Mouse (Mus musculus): ENCODE results near the gene Rxra. TPM values are rescaled to one million over a fixed set of nuclear protein-coding genes. Genes with fewer than 3 reads are reported as not detected.

Rxra gene
- polyA plus RNA-seq, 1 experiment: 14.1 TPM

DNA sequence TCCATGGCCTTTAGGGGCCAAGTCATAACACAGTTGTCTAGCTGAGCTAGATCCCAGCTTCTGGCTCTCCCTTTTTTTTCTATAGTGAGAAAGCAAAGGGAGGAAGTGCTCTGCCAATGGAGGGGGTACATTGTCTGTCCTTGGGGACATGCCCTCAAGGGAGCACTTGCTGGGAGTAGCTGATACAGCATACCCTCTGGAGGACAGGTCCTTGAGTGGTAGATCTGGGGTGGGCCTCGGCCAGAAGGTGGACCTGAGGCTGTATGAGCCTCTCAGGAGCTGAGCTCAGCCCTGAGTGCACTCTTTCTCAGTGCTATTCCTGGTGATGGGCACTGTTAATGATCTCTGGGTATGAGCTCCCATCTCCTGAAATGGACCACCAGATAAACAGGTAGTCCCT lies 66.9 kb downstream of the Rxra start:
- peaks cover 1% of the 10 kb centered on the region for H3K79me3 ChIP-seq (ENCODE audit: low read depth)
- H3K79me2 ChIP-seq (ENCODE audit: control insufficient read depth, insufficient read depth): no peaks in the 10 kb centered on the region
- no peak for TF ChIP-seq USF1 (IDR thresholded peaks at IDR 0.05; ENCODE audit: low read depth)
- TF ChIP-seq CEBPB (IDR thresholded peaks at IDR 0.05; ENCODE audit: low read depth): no peak
- TF ChIP-seq MYOG (IDR thresholded peaks at IDR 0.05; ENCODE audit: control insufficient read depth, extremely low read depth, insufficient read length): no peak
- no peak for TF ChIP-seq MAX (IDR thresholded peaks at IDR 0.05)
- TF ChIP-seq FOSL1 (IDR thresholded peaks at IDR 0.05; ENCODE audit: insufficient read depth, low read length, poor library complexity, severe bottlenecking): no peak
- TF ChIP-seq CTCF (IDR thresholded peaks at IDR 0.05; ENCODE audit: control insufficient read depth, insufficient read depth, insufficient read length): no peak
- TF ChIP-seq MYOD1 (IDR thresholded peaks at IDR 0.05; ENCODE audit: control insufficient read depth, insufficient read length, low read depth): no peak
- no peak overlapping the region for H3K4me3 ChIP-seq (ENCODE audit: insufficient read depth, poor library complexity, severe bottlenecking)
- H3K36me3 ChIP-seq (ENCODE audit: control insufficient read depth, insufficient read depth): no peaks in the 10 kb centered on the region
- no peak overlapping the region for H3ac ChIP-seq (ENCODE audit: control insufficient read depth, insufficient read length, low read depth)
- no peaks in the 10 kb centered on the region for H3K27me3 ChIP-seq (ENCODE audit: control insufficient read depth, insufficient read depth, insufficient read length)

DNA sequence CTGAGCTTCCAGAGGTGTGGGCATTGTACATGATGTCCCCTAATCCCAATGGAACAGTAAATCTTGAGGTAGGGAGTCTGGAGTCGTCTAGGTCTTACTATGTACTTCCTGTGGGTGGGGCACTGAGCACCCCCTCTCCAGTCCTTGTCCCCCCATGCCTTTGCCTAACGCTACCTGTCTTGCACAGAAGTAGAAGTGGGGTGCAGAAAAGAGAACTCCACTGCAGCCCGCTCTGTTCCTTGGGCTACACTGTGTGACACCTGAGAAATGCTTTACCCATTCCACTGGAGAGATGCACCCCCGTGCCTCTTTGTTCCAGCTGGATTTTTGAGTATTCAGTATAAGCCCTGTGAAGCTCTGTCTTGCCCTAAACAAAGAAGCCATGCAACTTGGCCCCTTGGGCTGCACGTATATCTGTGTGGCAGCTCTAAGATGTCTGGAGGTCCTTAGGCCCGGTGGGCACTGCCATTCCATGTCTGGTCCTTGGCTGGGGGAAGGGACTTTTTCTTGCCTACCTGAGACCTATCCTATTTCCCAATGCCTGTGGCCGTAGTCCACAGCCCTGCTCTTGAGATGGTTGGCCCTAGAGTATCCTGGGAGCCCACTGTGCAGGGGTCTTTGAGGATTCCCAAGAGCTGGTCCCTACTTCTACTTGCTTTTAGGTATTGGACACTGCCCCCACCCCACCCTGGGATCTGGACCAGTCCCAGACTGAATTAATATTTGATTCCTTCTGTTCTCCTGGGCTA lies 67.8 kb downstream of the Rxra start:
- H3K36me3 ChIP-seq (ENCODE audit: control insufficient read depth, insufficient read depth): no peaks in the 10 kb centered on the region

DNA sequence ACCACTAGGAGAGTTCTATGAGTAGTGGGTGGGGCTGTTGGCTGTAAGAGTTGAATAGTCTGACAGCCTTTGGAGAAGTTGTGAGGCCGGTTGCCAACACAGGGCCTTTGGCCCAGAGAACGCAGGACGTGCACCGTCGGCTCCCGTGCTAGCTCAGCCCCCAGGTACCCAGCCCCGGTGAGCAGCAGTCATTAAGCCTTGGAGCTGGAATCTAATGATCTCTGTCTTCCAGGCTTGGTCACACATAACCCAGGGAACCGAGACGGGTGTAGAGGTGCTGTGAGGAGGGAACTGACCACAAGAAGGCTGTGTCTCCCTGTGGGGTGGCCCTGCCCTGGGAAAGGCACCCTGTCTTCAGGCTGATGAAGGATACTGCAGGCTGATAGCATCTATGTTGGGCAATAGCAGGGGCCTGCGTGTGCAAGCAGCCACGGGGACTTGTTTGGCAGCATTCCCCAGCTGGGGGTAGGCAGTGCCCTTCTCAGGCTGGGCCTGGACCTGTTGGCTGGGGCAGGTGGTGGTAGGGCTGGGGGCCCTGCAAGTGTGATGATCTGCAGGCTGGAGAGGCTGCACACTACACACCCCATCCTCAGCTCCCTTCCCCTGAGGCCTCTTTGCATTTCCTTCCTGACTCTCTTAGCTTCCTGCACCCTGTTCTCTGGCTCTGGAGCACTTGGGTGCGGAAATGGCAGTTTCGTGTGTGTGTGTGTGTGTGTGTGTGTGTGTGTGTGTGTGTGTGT lies 68.5 kb downstream of the Rxra start:
- TF ChIP-seq FOSL1 (IDR thresholded peaks at IDR 0.05; ENCODE audit: insufficient read depth, low read length, poor library complexity, severe bottlenecking): no peak
- TF ChIP-seq CEBPB (IDR thresholded peaks at IDR 0.05; ENCODE audit: low read depth): peak; percentile 9
- Histone ChIP-seq H3K79me2 (ENCODE audit: control insufficient read depth, insufficient read depth) (no peaks in the 10 kb centered on the region), H3K79me3 (ENCODE audit: low read depth) (peaks cover 1% of the 10 kb centered on the region), H3K27me3 (ENCODE audit: control insufficient read depth, insufficient read depth, insufficient read length) (no peaks in the 10 kb centered on the region), H3ac (ENCODE audit: control insufficient read depth, insufficient read length, low read depth) (no peak overlapping the region), H3K4me3 (ENCODE audit: insufficient read depth, poor library complexity, severe bottlenecking) (no peak overlapping the region), H3K36me3 (ENCODE audit: control insufficient read depth, insufficient read depth) (no peaks in the 10 kb centered on the region)

More for the DNA sequence above, 67.8 kb downstream of the Rxra start:
- TF ChIP-seq CEBPB (IDR thresholded peaks at IDR 0.05; ENCODE audit: low read depth) (no peak), USF1 (IDR thresholded peaks at IDR 0.05; ENCODE audit: low read depth) (no peak), FOSL1 (IDR thresholded peaks at IDR 0.05; ENCODE audit: insufficient read depth, low read length, poor library complexity, severe bottlenecking) (no peak), MYOG (IDR thresholded peaks at IDR 0.05; ENCODE audit: control insufficient read depth, extremely low read depth, insufficient read length) (no peak), MYOD1 (IDR thresholded peaks at IDR 0.05; ENCODE audit: control insufficient read depth, insufficient read length, low read depth) (no peak), CTCF (IDR thresholded peaks at IDR 0.05; ENCODE audit: control insufficient read depth, insufficient read depth, insufficient read length) (no peak), MAX (IDR thresholded peaks at IDR 0.05) (no peak)
- peaks cover 1% of the 10 kb centered on the region for H3K79me3 ChIP-seq (ENCODE audit: low read depth)
- no peak overlapping the region for H3K4me3 ChIP-seq (ENCODE audit: insufficient read depth, poor library complexity, severe bottlenecking)
- no peak overlapping the region for H3ac ChIP-seq (ENCODE audit: control insufficient read depth, insufficient read length, low read depth)
- H3K27me3 ChIP-seq (ENCODE audit: control insufficient read depth, insufficient read depth, insufficient read length): no peaks in the 10 kb centered on the region
- no peaks in the 10 kb centered on the region for H3K79me2 ChIP-seq (ENCODE audit: control insufficient read depth, insufficient read depth)

DNA sequence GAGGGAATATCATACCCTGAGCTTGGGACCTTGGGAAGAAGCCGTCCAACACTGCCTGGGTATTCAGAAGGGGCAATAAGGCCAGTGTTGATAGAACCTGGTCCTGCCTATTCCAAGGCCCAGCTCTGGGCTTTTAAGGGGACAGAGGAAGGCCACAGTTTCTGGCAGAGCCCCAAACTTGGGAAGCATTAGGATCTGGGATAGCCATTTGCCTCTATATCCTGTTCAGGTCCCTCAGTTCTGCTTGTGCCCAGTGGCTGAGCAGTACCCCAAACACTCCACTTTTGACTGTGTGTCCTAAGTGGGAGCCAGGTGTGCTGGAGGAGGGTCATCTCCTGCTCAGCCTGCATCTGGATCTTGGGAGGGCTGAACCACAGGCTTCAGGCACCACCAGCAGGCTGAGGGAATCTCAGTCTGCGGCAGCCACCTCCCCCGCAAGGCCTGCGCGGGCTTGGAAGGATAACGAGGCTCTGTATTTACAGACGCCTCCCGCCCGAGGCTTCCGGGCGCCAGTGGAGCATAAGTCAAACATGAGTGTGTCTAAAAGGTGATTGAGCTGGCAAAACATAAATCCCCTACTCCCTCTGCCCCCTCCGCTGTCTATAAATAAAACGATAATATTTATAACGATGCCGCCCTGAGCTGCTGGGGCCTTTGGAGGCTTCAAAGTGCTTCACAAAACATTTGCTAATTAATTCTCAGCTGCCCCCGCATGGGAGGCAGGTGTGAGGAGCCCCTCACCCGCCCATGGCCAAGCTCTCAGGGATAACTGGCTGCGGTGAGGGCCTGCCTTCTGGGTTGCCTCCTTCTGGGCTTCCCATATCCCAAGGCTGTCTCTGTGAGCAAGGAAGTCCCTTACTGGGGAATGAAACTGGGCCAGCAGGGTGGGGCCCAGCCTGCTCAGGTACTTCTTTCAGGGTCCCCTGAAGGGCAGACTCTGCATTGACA lies 69.7 kb downstream of the Rxra start:
- Histone ChIP-seq H3ac (ENCODE audit: control insufficient read depth, insufficient read length, low read depth) (no peak overlapping the region), H3K79me3 (ENCODE audit: low read depth) (peaks cover 1% of the 10 kb centered on the region), H3K36me3 (ENCODE audit: control insufficient read depth, insufficient read depth) (no peaks in the 10 kb centered on the region), H3K79me2 (ENCODE audit: control insufficient read depth, insufficient read depth) (no peaks in the 10 kb centered on the region), H3K4me3 (ENCODE audit: insufficient read depth, poor library complexity, severe bottlenecking) (no peak overlapping the region), H3K27me3 (ENCODE audit: control insufficient read depth, insufficient read depth, insufficient read length) (no peaks in the 10 kb centered on the region)
- no peak for TF ChIP-seq FOSL1 (IDR thresholded peaks at IDR 0.05; ENCODE audit: insufficient read depth, low read length, poor library complexity, severe bottlenecking)
- TF ChIP-seq MYOD1 (IDR thresholded peaks at IDR 0.05; ENCODE audit: control insufficient read depth, insufficient read length, low read depth): no peak
- TF ChIP-seq MAX (IDR thresholded peaks at IDR 0.05): no peak
- no peak for TF ChIP-seq MYOG (IDR thresholded peaks at IDR 0.05; ENCODE audit: control insufficient read depth, extremely low read depth, insufficient read length)
- TF ChIP-seq USF1 (IDR thresholded peaks at IDR 0.05; ENCODE audit: low read depth): no peak
- TF ChIP-seq CEBPB (IDR thresholded peaks at IDR 0.05; ENCODE audit: low read depth): no peak

DNA sequence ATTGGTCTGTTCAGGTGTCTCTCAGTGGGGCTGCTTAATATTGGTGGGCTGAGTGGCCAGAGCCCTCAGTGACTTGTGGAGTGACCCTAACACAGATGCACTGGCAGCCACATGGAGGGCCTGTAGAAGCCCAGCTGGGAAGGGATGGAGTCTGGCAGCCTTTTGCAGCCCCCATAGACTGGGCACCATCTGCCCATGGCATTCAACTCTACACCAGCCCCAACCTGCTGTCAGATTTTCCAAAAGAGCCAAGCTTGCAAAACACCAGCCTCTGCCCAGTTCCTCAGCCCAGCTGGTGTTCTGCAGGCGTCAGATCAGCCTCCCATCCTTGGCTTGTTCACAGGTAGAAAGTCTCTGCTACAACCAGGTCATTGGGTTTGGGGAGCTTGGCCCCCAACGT lies 70.6 kb downstream of the Rxra start:
- Histone ChIP-seq H3ac (ENCODE audit: control insufficient read depth, insufficient read length, low read depth) (no peak overlapping the region), H3K79me3 (ENCODE audit: low read depth) (no peaks in the 10 kb centered on the region), H3K4me3 (ENCODE audit: insufficient read depth, poor library complexity, severe bottlenecking) (no peak overlapping the region), H3K36me3 (ENCODE audit: control insufficient read depth, insufficient read depth) (no peaks in the 10 kb centered on the region), H3K27me3 (ENCODE audit: control insufficient read depth, insufficient read depth, insufficient read length) (no peaks in the 10 kb centered on the region), H3K79me2 (ENCODE audit: control insufficient read depth, insufficient read depth) (no peaks in the 10 kb centered on the region)
- TF ChIP-seq CEBPB (IDR thresholded peaks at IDR 0.05; ENCODE audit: low read depth) (no peak), CTCF (IDR thresholded peaks at IDR 0.05; ENCODE audit: control insufficient read depth, insufficient read depth, insufficient read length) (no peak), MAX (IDR thresholded peaks at IDR 0.05) (no peak), MYOG (IDR thresholded peaks at IDR 0.05; ENCODE audit: control insufficient read depth, extremely low read depth, insufficient read length) (no peak), FOSL1 (IDR thresholded peaks at IDR 0.05; ENCODE audit: insufficient read depth, low read length, poor library complexity, severe bottlenecking) (no peak)

Data from C2C12 (cell line).